Mouse (Mus musculus): ENCODE results near the gene Arhgef28. TPM values are rescaled to one million over a fixed set of nuclear protein-coding genes. Genes with fewer than 3 reads are reported as not detected.

Gene Arhgef28
- polyA plus RNA-seq, 1 experiment from 2014 or later, result 38.6 TPM

DNA sequence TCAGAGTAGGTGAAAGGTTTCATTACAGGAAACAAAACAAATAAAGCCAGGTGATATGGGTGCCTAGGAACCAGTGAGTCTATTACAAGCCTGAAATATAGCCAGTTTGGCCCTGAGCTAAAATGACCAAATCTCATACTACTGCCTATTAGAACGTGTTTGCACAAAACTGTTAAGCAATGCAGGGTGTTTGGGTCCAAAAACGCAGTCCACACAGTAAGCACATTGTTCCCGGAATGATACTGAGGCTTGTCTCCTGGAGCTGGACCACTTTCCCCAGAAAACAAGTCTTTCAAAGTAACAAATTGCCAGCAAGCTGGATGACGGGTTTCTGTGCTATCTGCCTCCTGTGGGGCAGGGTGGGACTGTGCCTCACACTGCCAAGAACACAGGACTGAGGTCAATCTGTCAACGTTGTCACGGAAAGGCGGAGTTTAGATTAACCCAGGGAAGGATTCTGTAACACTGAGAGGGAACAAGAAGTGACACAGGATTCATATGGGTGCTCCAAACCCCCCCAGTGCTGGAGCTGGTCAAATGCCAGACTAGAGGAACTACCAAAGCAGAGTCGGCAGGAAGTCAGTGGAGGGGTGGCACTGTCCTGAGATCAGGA, 352.8 kb downstream of the Arhgef28 start:
- no peak for ATAC-seq (ENCODE audit: low FRiP score, low TSS enrichment)
- 0 out of 2 replicates have a peak, but pooled peaks cover 3% of the 10 kb centered on the region for H3K4me1 ChIP-seq (ENCODE audit: control insufficient read depth, insufficient read depth, low read length)
- no peaks in the 10 kb centered on the region for H3K9me3 ChIP-seq (ENCODE audit: control insufficient read depth, low read length)
- 70% methylated on average over 8 of the region's 8 CpGs for WGBS
- no peaks in the 10 kb centered on the region for H3K27me3 ChIP-seq (ENCODE audit: control insufficient read depth, insufficient read depth, low read length)
- no peak overlapping the region for H3K4me3 ChIP-seq (ENCODE audit: low read length)
- no peaks in the 10 kb centered on the region for H3K36me3 ChIP-seq (ENCODE audit: control insufficient read depth, insufficient read depth, low read length)
- H3K4me2 ChIP-seq (replicated peaks; ENCODE audit: low read depth, low read length), result no peak overlapping the region
- H3K9ac ChIP-seq (ENCODE audit: low read depth, low read length), result no peak overlapping the region
- H3K27ac ChIP-seq (ENCODE audit: low read depth, low read length), result no peak overlapping the region

Other genes starting within 250 kb of the Arhgef28 start
- gene Utp15, start 56.6 kb upstream of the Arhgef28 start, polyA plus RNA-seq (2014; fragmentation: Nextera tagmentation; extraction: Ambion mirVana), result 21.6 and 42.2 TPM in 2 replicates
- gene Ankra2, start 56.6 kb upstream of the Arhgef28 start, polyA plus RNA-seq (2014; fragmentation: Nextera tagmentation; extraction: Ambion mirVana), result 18.7 and 21.4 TPM in 2 replicates
- not detected in 2 replicates for gene Gm21976, start 73.4 kb upstream of the Arhgef28 start, polyA plus RNA-seq (2014; fragmentation: Nextera tagmentation; extraction: Ambion mirVana)
- gene Btf3, start 110.6 kb upstream of the Arhgef28 start, polyA plus RNA-seq (2014; fragmentation: Nextera tagmentation; extraction: Ambion mirVana), result 811 and 923 TPM in 2 replicates
- 8.5 and 12.8 TPM in 2 replicates for gene Foxd1, start 147.8 kb upstream of the Arhgef28 start, polyA plus RNA-seq (2014; fragmentation: Nextera tagmentation; extraction: Ambion mirVana)

Data from kidney, embryonic 14.5 days (tissue).